Mouse (Mus musculus) ES-Bruce4 (cell line): ENCODE data around the gene Srsf3.

Experiments used
- CTCF ChIP-seq: IDR thresholded peaks from one replicate; pipeline ENCODE4 v1.8.1; 2011; ENCODE audit warnings: low read depth, low read length
- POLR2A ChIP-seq: IDR thresholded peaks from one replicate; pipeline ENCODE4 v1.8.1; 2011; ENCODE audit warnings: low read length; ENCODE audit not compliant: insufficient read depth

DNA sequence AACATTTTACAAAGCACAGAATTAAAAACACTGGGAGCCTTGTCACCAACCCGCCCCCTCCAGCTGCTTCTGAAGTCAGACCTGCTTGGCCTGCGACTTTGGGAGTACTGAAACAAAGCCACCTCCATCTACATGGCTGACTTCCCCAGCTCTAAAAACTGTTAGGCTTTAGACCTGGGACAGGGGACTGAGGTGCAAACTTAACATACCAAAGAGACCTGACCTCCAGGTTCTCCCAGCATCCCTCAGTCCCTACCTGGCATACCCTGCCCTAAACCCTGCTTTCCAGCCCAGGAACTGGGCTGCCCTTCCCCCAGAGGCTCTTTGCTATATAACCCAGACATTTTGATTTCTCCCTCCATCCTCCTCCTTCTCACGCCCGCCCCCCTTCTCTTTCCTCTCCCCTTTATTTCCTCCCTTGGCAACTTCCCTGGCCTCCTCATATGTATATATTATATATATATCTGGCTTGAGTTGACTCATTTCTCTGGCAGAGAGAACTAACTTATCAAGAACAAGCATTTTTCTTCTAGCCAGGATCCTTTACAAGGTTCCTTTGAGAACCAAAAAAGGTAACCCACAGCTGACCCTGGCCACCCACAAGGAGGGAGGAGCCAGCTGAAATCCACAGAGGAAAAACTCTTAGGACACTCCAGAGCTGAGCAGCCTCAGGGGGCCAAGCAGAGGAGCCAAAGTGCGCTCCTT lies 5.6 kb upstream of the Srsf3 start:
- TF ChIP-seq CTCF (no peak), POLR2A (no peak)
